Mouse (Mus musculus): ENCODE measurements around the gene Socs5. TPM values are rescaled to one million over a fixed set of nuclear protein-coding genes. Genes with fewer than 3 reads are reported as not detected.

Socs5 gene
- polyA plus RNA-seq, 1 experiment from 2014 or later, result 15.4 TPM

GRCm38 (mm10) chr17:87108507-87109292, 1.2 kb downstream of the Socs5 start:
- Histone ChIP-seq H3K9ac (replicated peaks) (peak overlapping the region; percentile 95; the same call in 1 of the 2 replicates), H3K36me3 (no peaks in the 10 kb centered on the region), H3K9me3 (no peaks in the 10 kb centered on the region), H3K27me3 (no peaks in the 10 kb centered on the region), H3K4me1 (replicated peaks) (peaks cover 13% of the 10 kb centered on the region), H3K4me2 (peak overlapping the region; percentile 83), H3K4me3 (replicated peaks) (peak overlapping the region; percentile 86), H3K27ac (no peak overlapping the region)
- WGBS, result 43% methylated on average over 13 of the region's 13 CpGs
- ATAC-seq (ENCODE audit: insufficient number of reproducible peaks, insufficient read depth, low FRiP score, low TSS enrichment, low read depth), result no peak

GRCm38 (mm10) chr17:87109504-87109903, 2.0 kb downstream of the Socs5 start:
- Histone ChIP-seq H3K27ac (no peak overlapping the region), H3K4me3 (replicated peaks) (no peak overlapping the region), H3K4me2 (no peak overlapping the region), H3K36me3 (no peaks in the 10 kb centered on the region), H3K27me3 (no peaks in the 10 kb centered on the region), H3K4me1 (replicated peaks) (peaks cover 13% of the 10 kb centered on the region), H3K9ac (replicated peaks) (no peak overlapping the region), H3K9me3 (no peaks in the 10 kb centered on the region)
- 86% methylated on average over 7 of the region's 7 CpGs for WGBS
- ATAC-seq (ENCODE audit: insufficient number of reproducible peaks, insufficient read depth, low FRiP score, low TSS enrichment, low read depth), result no peak

GRCm38 (mm10) chr17:87112852-87113592, 5.5 kb downstream of the Socs5 start:
- Histone ChIP-seq H3K9ac (replicated peaks) (no peak overlapping the region), H3K27ac (no peak overlapping the region), H3K9me3 (no peaks in the 10 kb centered on the region), H3K4me2 (no peak overlapping the region), H3K27me3 (no peaks in the 10 kb centered on the region), H3K4me1 (replicated peaks) (peaks cover 16% of the 10 kb centered on the region), H3K4me3 (replicated peaks) (no peak overlapping the region), H3K36me3 (no peaks in the 10 kb centered on the region)
- no peak for ATAC-seq (ENCODE audit: insufficient number of reproducible peaks, insufficient read depth, low FRiP score, low TSS enrichment, low read depth)
- 61% methylated on average over 5 of the region's 5 CpGs for WGBS

- H3K27ac ChIP-seq, result peak overlapping the region; percentile 7; the same call in 1 of the 2 replicates
- H3K4me2 ChIP-seq, result no peak overlapping the region
- H3K27me3 ChIP-seq, result no peaks in the 10 kb centered on the region
- no peak overlapping the region for H3K9ac ChIP-seq (replicated peaks)
- no peaks in the 10 kb centered on the region for H3K9me3 ChIP-seq
- H3K4me3 ChIP-seq (replicated peaks), result no peak overlapping the region
- 33% methylated on average over 6 of the region's 6 CpGs for WGBS
- no peaks in the 10 kb centered on the region for H3K36me3 ChIP-seq
- ATAC-seq (ENCODE audit: insufficient number of reproducible peaks, insufficient read depth, low FRiP score, low TSS enrichment, low read depth), result no peak
- peaks cover 9% of the 10 kb centered on the region for H3K4me1 ChIP-seq (replicated peaks)
Observed at GRCm38 (mm10) chr17:87115615-87116014, 8.1 kb downstream of the Socs5 start.

- no peak overlapping the region for H3K9ac ChIP-seq (replicated peaks)
- H3K27me3 ChIP-seq, result no peaks in the 10 kb centered on the region
- no peak overlapping the region for H3K4me3 ChIP-seq (replicated peaks)
- peaks cover 9% of the 10 kb centered on the region for H3K4me1 ChIP-seq (replicated peaks)
- no peak for ATAC-seq (ENCODE audit: insufficient number of reproducible peaks, insufficient read depth, low FRiP score, low TSS enrichment, low read depth)
- peaks cover 15% of the 10 kb centered on the region; the same call in 1 of the 2 replicates for H3K36me3 ChIP-seq
- 85% methylated on average over 7 of the region's 7 CpGs for WGBS
- no peaks in the 10 kb centered on the region for H3K9me3 ChIP-seq
- no peak overlapping the region for H3K4me2 ChIP-seq
- no peak overlapping the region for H3K27ac ChIP-seq
Observed at GRCm38 (mm10) chr17:87118966-87119526, 11.6 kb downstream of the Socs5 start.

- Histone ChIP-seq H3K4me1 (replicated peaks) (peaks cover 11% of the 10 kb centered on the region), H3K9ac (replicated peaks) (peak overlapping the region; percentile 42), H3K4me2 (peak overlapping the region; percentile 56), H3K27me3 (no peaks in the 10 kb centered on the region), H3K4me3 (replicated peaks) (peak overlapping the region; percentile 27), H3K27ac (no peak overlapping the region), H3K36me3 (peaks cover 35% of the 10 kb centered on the region), H3K9me3 (no peaks in the 10 kb centered on the region)
- 41% methylated on average over 24 of the region's 24 CpGs for WGBS
- ATAC-seq (ENCODE audit: insufficient number of reproducible peaks, insufficient read depth, low FRiP score, low TSS enrichment, low read depth), result no peak
Observed at GRCm38 (mm10) chr17:87125344-87125743, 17.9 kb downstream of the Socs5 start.

GRCm38 (mm10) chr17:87132258-87132657, 24.8 kb downstream of the Socs5 start:
- peaks cover 7% of the 10 kb centered on the region; the same call in 1 of the 2 replicates for H3K4me1 ChIP-seq (replicated peaks)
- peaks cover 18% of the 10 kb centered on the region for H3K36me3 ChIP-seq
- no peak overlapping the region for H3K4me2 ChIP-seq
- WGBS, result 56% methylated on average over 4 of the region's 4 CpGs
- no peak for ATAC-seq (ENCODE audit: insufficient number of reproducible peaks, insufficient read depth, low FRiP score, low TSS enrichment, low read depth)
- no peak overlapping the region for H3K4me3 ChIP-seq (replicated peaks)
- H3K9ac ChIP-seq (replicated peaks), result no peak overlapping the region
- no peaks in the 10 kb centered on the region for H3K9me3 ChIP-seq
- H3K27ac ChIP-seq, result no peak overlapping the region
- H3K27me3 ChIP-seq, result no peaks in the 10 kb centered on the region

- Histone ChIP-seq H3K27me3 (no peaks in the 10 kb centered on the region), H3K4me3 (replicated peaks) (no peak overlapping the region), H3K4me1 (replicated peaks) (peaks cover 7% of the 10 kb centered on the region; the same call in 1 of the 2 replicates), H3K9ac (replicated peaks) (no peak overlapping the region), H3K4me2 (peak overlapping the region; percentile 27), H3K9me3 (no peaks in the 10 kb centered on the region), H3K27ac (no peak overlapping the region), H3K36me3 (peaks cover 18% of the 10 kb centered on the region)
- ATAC-seq (ENCODE audit: insufficient number of reproducible peaks, insufficient read depth, low FRiP score, low TSS enrichment, low read depth), result no peak
- WGBS, result 68% methylated on average over 23 of the region's 23 CpGs
Observed at GRCm38 (mm10) chr17:87133823-87134222, 26.3 kb downstream of the Socs5 start.

GRCm38 (mm10) chr17:87134631-87135030, 27.2 kb downstream of the Socs5 start:
- Histone ChIP-seq H3K4me2 (no peak overlapping the region), H3K36me3 (peaks cover 18% of the 10 kb centered on the region), H3K4me3 (replicated peaks) (no peak overlapping the region), H3K9ac (replicated peaks) (no peak overlapping the region), H3K4me1 (replicated peaks) (peaks cover 4% of the 10 kb centered on the region; the same call in 1 of the 2 replicates), H3K9me3 (no peaks in the 10 kb centered on the region), H3K27ac (no peak overlapping the region), H3K27me3 (no peaks in the 10 kb centered on the region)
- no peak for ATAC-seq (ENCODE audit: insufficient number of reproducible peaks, insufficient read depth, low FRiP score, low TSS enrichment, low read depth)
- WGBS, result 91% methylated on average over 24 of the region's 24 CpGs

- Histone ChIP-seq H3K4me1 (replicated peaks) (no peaks in the 10 kb centered on the region), H3K9ac (replicated peaks) (no peak overlapping the region), H3K27me3 (no peaks in the 10 kb centered on the region), H3K4me2 (no peak overlapping the region), H3K4me3 (replicated peaks) (no peak overlapping the region), H3K9me3 (no peaks in the 10 kb centered on the region), H3K36me3 (peaks cover 18% of the 10 kb centered on the region), H3K27ac (no peak overlapping the region)
- 87% methylated on average over 6 of the region's 6 CpGs for WGBS
- ATAC-seq (ENCODE audit: insufficient number of reproducible peaks, insufficient read depth, low FRiP score, low TSS enrichment, low read depth), result no peak
Observed at GRCm38 (mm10) chr17:87135741-87136140, 28.3 kb downstream of the Socs5 start.
